Mouse (Mus musculus): ENCODE data around the gene Hsdl2. TPM values are rescaled to one million over a fixed set of nuclear protein-coding genes. Genes with fewer than 3 reads are reported as not detected.
"Not testable (repeated sequence)": the region's sequence is repeated elsewhere in the genome, so short reads cannot be mapped to it uniquely, and the experiment has no call there.

Hsdl2 gene
- polyA plus RNA-seq, 1 experiment from 2014 or later, result 27.8 TPM

- peaks cover 5% of the 10 kb centered on the region; the same call in 1 of the 2 replicates for H3K4me1 ChIP-seq
- peak; percentile 92 for ATAC-seq (ENCODE audit: insufficient number of reproducible peaks, low FRiP score, low TSS enrichment, low read depth)
- no peaks in the 10 kb centered on the region for H3K36me3 ChIP-seq
- H3K27ac ChIP-seq, result peak within 1 kb of the TSS; percentile 96
- peak within 1 kb of the TSS; percentile 93 for H3K4me3 ChIP-seq
- peak within 1 kb of the TSS; percentile 84 for H3K9ac ChIP-seq
- H3K27me3 ChIP-seq, result no peaks in the 10 kb centered on the region
- WGBS, result under 1% methylated on average over 45 of the region's 83 CpGs
- H3K4me2 ChIP-seq, result peak within 1 kb of the TSS; percentile 82
- no peaks in the 10 kb centered on the region for H3K9me3 ChIP-seq
Measured at GRCm38 (mm10) chr4:59549175-59549976, 32.0 kb upstream of the Hsdl2 start, which contains the start of gene Ptbp3. Gene Ptbp3, minus strand, starts transcription at chr4:59549364.

GRCm38 (mm10) chr4:59549977-59550560 is 31.3 kb upstream of the Hsdl2 start:
- peak overlapping the region; percentile 82 for H3K4me2 ChIP-seq
- H3K4me3 ChIP-seq, result peak overlapping the region; percentile 93
- peak overlapping the region; percentile 89; the same call in 1 of the 2 replicates for H3K27ac ChIP-seq
- 8% methylated on average over 11 of the region's 11 CpGs for WGBS
- no peak for ATAC-seq (ENCODE audit: insufficient number of reproducible peaks, low FRiP score, low TSS enrichment, low read depth)
- H3K27me3 ChIP-seq, result no peaks in the 10 kb centered on the region
- peak overlapping the region; percentile 69 for H3K9ac ChIP-seq
- H3K4me1 ChIP-seq, result peaks cover 5% of the 10 kb centered on the region; the same call in 1 of the 2 replicates
- H3K9me3 ChIP-seq, result no peaks in the 10 kb centered on the region
- no peaks in the 10 kb centered on the region for H3K36me3 ChIP-seq

GRCm38 (mm10) chr4:59551901-59552300 is 29.5 kb upstream of the Hsdl2 start:
- no peaks in the 10 kb centered on the region for H3K27me3 ChIP-seq
- H3K4me1 ChIP-seq, result peaks cover 5% of the 10 kb centered on the region; the same call in 1 of the 2 replicates
- no peak overlapping the region for H3K27ac ChIP-seq
- H3K9ac ChIP-seq, result no peak overlapping the region
- H3K9me3 ChIP-seq, result no peaks in the 10 kb centered on the region
- H3K36me3 ChIP-seq, result no peaks in the 10 kb centered on the region
- no peak overlapping the region for H3K4me3 ChIP-seq
- H3K4me2 ChIP-seq, result no peak overlapping the region
- no peak for ATAC-seq (ENCODE audit: insufficient number of reproducible peaks, low FRiP score, low TSS enrichment, low read depth)
- WGBS, result 82% methylated on average over 1 of the region's 1 CpGs

GRCm38 (mm10) chr4:59552835-59553234 is 28.5 kb upstream of the Hsdl2 start:
- Histone ChIP-seq H3K4me2 (no peak overlapping the region), H3K9me3 (no peaks in the 10 kb centered on the region), H3K27me3 (no peaks in the 10 kb centered on the region), H3K4me3 (no peak overlapping the region), H3K36me3 (no peaks in the 10 kb centered on the region), H3K27ac (no peak overlapping the region), H3K9ac (no peak overlapping the region), H3K4me1 (no peaks in the 10 kb centered on the region)
- ATAC-seq (ENCODE audit: insufficient number of reproducible peaks, low FRiP score, low TSS enrichment, low read depth), result no peak
- 84% methylated on average over 5 of the region's 5 CpGs for WGBS

GRCm38 (mm10) chr4:59553576-59553975 is 27.8 kb upstream of the Hsdl2 start:
- H3K27ac ChIP-seq, result no peak overlapping the region
- H3K9ac ChIP-seq, result no peak overlapping the region
- WGBS, result 72% methylated on average over 3 of the region's 3 CpGs
- no peaks in the 10 kb centered on the region for H3K9me3 ChIP-seq
- no peaks in the 10 kb centered on the region for H3K4me1 ChIP-seq
- H3K4me3 ChIP-seq, result no peak overlapping the region
- H3K36me3 ChIP-seq, result no peaks in the 10 kb centered on the region
- no peak for ATAC-seq (ENCODE audit: insufficient number of reproducible peaks, low FRiP score, low TSS enrichment, low read depth)
- H3K4me2 ChIP-seq, result no peak overlapping the region
- no peaks in the 10 kb centered on the region for H3K27me3 ChIP-seq

GRCm38 (mm10) chr4:59555177-59555576 is 26.2 kb upstream of the Hsdl2 start:
- no peak for ATAC-seq (ENCODE audit: insufficient number of reproducible peaks, low FRiP score, low TSS enrichment, low read depth)
- no peak overlapping the region for H3K9ac ChIP-seq

GRCm38 (mm10) chr4:59557343-59557742 is 24.0 kb upstream of the Hsdl2 start:
- not testable (repeated sequence) for H3K9ac ChIP-seq; H3K27ac ChIP-seq; H3K36me3 ChIP-seq; H3K4me3 ChIP-seq; H3K27me3 ChIP-seq; H3K4me1 ChIP-seq; ATAC-seq (ENCODE audit: insufficient number of reproducible peaks, low FRiP score, low TSS enrichment, low read depth); H3K4me2 ChIP-seq; H3K9me3 ChIP-seq
- 96% methylated on average over 4 of the region's 4 CpGs for WGBS

More at GRCm38 (mm10) chr4:59555177-59555576, 26.2 kb upstream of the Hsdl2 start:
- H3K27ac ChIP-seq, result no peak overlapping the region
- H3K4me1 ChIP-seq, result no peaks in the 10 kb centered on the region
- no peak overlapping the region for H3K4me3 ChIP-seq
- no peaks in the 10 kb centered on the region for H3K9me3 ChIP-seq
- H3K4me2 ChIP-seq, result no peak overlapping the region
- H3K27me3 ChIP-seq, result no peaks in the 10 kb centered on the region
- H3K36me3 ChIP-seq, result no peaks in the 10 kb centered on the region

GRCm38 (mm10) chr4:59558096-59558720 is 23.2 kb upstream of the Hsdl2 start:
- H3K9ac ChIP-seq, result no peak overlapping the region
- WGBS, result 70% methylated on average over 6 of the region's 6 CpGs
- no peak overlapping the region for H3K4me2 ChIP-seq
- H3K27ac ChIP-seq, result no peak overlapping the region
- H3K27me3 ChIP-seq, result no peaks in the 10 kb centered on the region
- no peaks in the 10 kb centered on the region for H3K36me3 ChIP-seq
- H3K9me3 ChIP-seq, result no peaks in the 10 kb centered on the region
- no peak overlapping the region for H3K4me3 ChIP-seq
- no peaks in the 10 kb centered on the region for H3K4me1 ChIP-seq
- ATAC-seq (ENCODE audit: insufficient number of reproducible peaks, low FRiP score, low TSS enrichment, low read depth), result no peak

GRCm38 (mm10) chr4:59560141-59560540 is 21.2 kb upstream of the Hsdl2 start:
- Histone ChIP-seq H3K4me2 (no peak overlapping the region), H3K27me3 (no peaks in the 10 kb centered on the region), H3K36me3 (no peaks in the 10 kb centered on the region), H3K4me3 (no peak overlapping the region), H3K27ac (no peak overlapping the region), H3K4me1 (no peaks in the 10 kb centered on the region), H3K9ac (no peak overlapping the region), H3K9me3 (no peaks in the 10 kb centered on the region)
- WGBS, result 90% methylated on average over 6 of the region's 6 CpGs
- ATAC-seq (ENCODE audit: insufficient number of reproducible peaks, low FRiP score, low TSS enrichment, low read depth), result no peak

- 76% methylated on average over 3 of the region's 3 CpGs for WGBS
Measured at GRCm38 (mm10) chr4:59564128-59564527, 17.2 kb upstream of the Hsdl2 start.

GRCm38 (mm10) chr4:59565571-59566188 is 15.7 kb upstream of the Hsdl2 start:
- no peaks in the 10 kb centered on the region for H3K36me3 ChIP-seq
- no peaks in the 10 kb centered on the region for H3K4me1 ChIP-seq
- H3K27ac ChIP-seq, result no peak overlapping the region
- no peaks in the 10 kb centered on the region for H3K27me3 ChIP-seq
- no peak overlapping the region for H3K4me3 ChIP-seq
- no peak for ATAC-seq (ENCODE audit: insufficient number of reproducible peaks, low FRiP score, low TSS enrichment, low read depth)
- 72% methylated on average over 8 of the region's 8 CpGs for WGBS
- H3K9me3 ChIP-seq, result no peaks in the 10 kb centered on the region
- H3K9ac ChIP-seq, result no peak overlapping the region
- H3K4me2 ChIP-seq, result no peak overlapping the region

More at GRCm38 (mm10) chr4:59564128-59564527, 17.2 kb upstream of the Hsdl2 start:
- Histone ChIP-seq H3K4me2 (no peak overlapping the region), H3K9me3 (no peaks in the 10 kb centered on the region), H3K27ac (no peak overlapping the region), H3K9ac (no peak overlapping the region), H3K27me3 (no peaks in the 10 kb centered on the region), H3K36me3 (no peaks in the 10 kb centered on the region), H3K4me3 (no peak overlapping the region), H3K4me1 (no peaks in the 10 kb centered on the region)
- no peak for ATAC-seq (ENCODE audit: insufficient number of reproducible peaks, low FRiP score, low TSS enrichment, low read depth)
